In genomic region chr17:44776738-44777270, GRCm38 (mm10) we compare ENCODE assay signal across 8 mouse cellular contexts. TPM values are rescaled to one million over a fixed set of nuclear protein-coding genes. Genes with fewer than 3 reads are reported as not detected.
A peak's percentile ranks its signal among the peaks of the same experiment; 100 is the strongest.
DNase-seq lines count a peak whose midpoint lies in the region; ATAC-seq and TF ChIP-seq lines count a peak whose summit lies in the region.

TSS of gene Supt3 (plus strand) at chr17:44777152.

- H3K9ac ChIP-seq in heart, embryonic 11.5 days (ENCODE audit: low read depth, low read length) = peak within 1 kb of the TSS; percentile 90
- H3K9ac ChIP-seq in kidney, embryonic 16.5 days (replicated peaks; ENCODE audit: low read length) = peak within 1 kb of the TSS; percentile 99
- peak within 1 kb of the TSS; percentile 81 for H3K9ac ChIP-seq in liver, adult 2 months (ENCODE audit: low read depth, low read length)

- peak within 1 kb of the TSS; percentile 63 for H3ac ChIP-seq in myocyte (ENCODE audit: control insufficient read depth, insufficient read length)

- 0 out of 2 replicates have a peak, but pooled peaks cover 5% of the 10 kb centered on the region for H3K4me1 ChIP-seq in heart, embryonic 11.5 days (ENCODE audit: control insufficient read depth, insufficient read depth, low read length)
- H3K4me1 ChIP-seq in kidney, embryonic 16.5 days (ENCODE audit: insufficient read depth, low read length) = peaks cover 8% of the 10 kb centered on the region
- H3K4me1 ChIP-seq in liver, adult 2 months (ENCODE audit: control insufficient read depth, insufficient read depth, low read length) = no peaks in the 10 kb centered on the region

- peak within 1 kb of the TSS; percentile 83 for H3K4me3 ChIP-seq in heart, embryonic 11.5 days (ENCODE audit: low read depth, low read length)
- H3K4me3 ChIP-seq in kidney, embryonic 16.5 days (ENCODE audit: low read length) = peak within 1 kb of the TSS; percentile 90
- peak within 1 kb of the TSS; percentile 81 for H3K4me3 ChIP-seq in liver, adult 2 months (ENCODE audit: insufficient read depth, low read depth, low read length)
- peak within 1 kb of the TSS; percentile 49 for H3K4me3 ChIP-seq in myocyte

- no peaks in the 10 kb centered on the region for H3K9me3 ChIP-seq in heart, embryonic 11.5 days (replicated peaks; ENCODE audit: control insufficient read depth, low read length)
- no peaks in the 10 kb centered on the region for H3K9me3 ChIP-seq in kidney, embryonic 16.5 days (ENCODE audit: low read length)

- under 1% methylated on average over 38 of the region's 40 CpGs for WGBS in heart, embryonic 11.5 days (ENCODE audit: insufficient replicate concordance)
- under 1% methylated on average over 39 of the region's 40 CpGs for WGBS in kidney, embryonic 16.5 days
- under 1% methylated on average over 38 of the region's 40 CpGs for WGBS in liver, adult 2 months

- no peaks in the 10 kb centered on the region for H3K36me3 ChIP-seq in heart, embryonic 11.5 days (ENCODE audit: control insufficient read depth, insufficient read depth, low read length)
- no peaks in the 10 kb centered on the region for H3K36me3 ChIP-seq in kidney, embryonic 16.5 days (ENCODE audit: insufficient read depth, low read length)
- H3K36me3 ChIP-seq in liver, adult 2 months (ENCODE audit: control insufficient read depth, insufficient read depth, low read length) = no peaks in the 10 kb centered on the region
- no peaks in the 10 kb centered on the region for H3K36me3 ChIP-seq in myocyte (ENCODE audit: control insufficient read depth, insufficient read depth)
- H3K36me3 ChIP-seq in splenic B cell, adult 2 months (ENCODE audit: control insufficient read depth, insufficient read depth, low read length, poor library complexity, severe bottlenecking) = no peaks in the 10 kb centered on the region

- H3K4me2 ChIP-seq in heart, embryonic 11.5 days = peak within 1 kb of the TSS; percentile 68
- H3K4me2 ChIP-seq in kidney, embryonic 16.5 days (replicated peaks; ENCODE audit: low read depth, low read length) = peak within 1 kb of the TSS; percentile 83
- peak within 1 kb of the TSS; percentile 93 for H3K4me2 ChIP-seq in myocyte (ENCODE audit: low read depth)

- DNase-seq in B cell, adult 2 months = peak; percentile 97 to 99
- DNase-seq in brain, adult 2 months (ENCODE audit: low read depth, low spot score) = peak; percentile 97
- peak; percentile 74 for DNase-seq in liver, adult 2 months (ENCODE audit: extremely low read depth, low read depth, low spot score)
- DNase-seq in splenic B cell, adult 2 months (ENCODE audit: low read depth, low spot score) = peak; percentile 97

- no peaks in the 10 kb centered on the region; the same call in 1 of the 2 replicates for H3K79me2 ChIP-seq in liver, adult 2 months (ENCODE audit: control insufficient read depth, insufficient read depth, low read length)
- H3K79me2 ChIP-seq in myocyte (ENCODE audit: control insufficient read depth, insufficient read depth) = no peaks in the 10 kb centered on the region

- peak within 1 kb of the TSS; percentile 85 for H3K27ac ChIP-seq in heart, embryonic 11.5 days (ENCODE audit: low read depth, low read length)
- peak within 1 kb of the TSS; percentile 91 for H3K27ac ChIP-seq in kidney, embryonic 16.5 days (ENCODE audit: low read length)
- peak within 1 kb of the TSS; percentile 1 for H3K27ac ChIP-seq in liver, adult 2 months (replicated peaks; ENCODE audit: insufficient read depth, low read depth, low read length)

- TF ChIP-seq POLR2A in liver, adult 2 months (IDR thresholded peaks at IDR 0.05; ENCODE audit: extremely low read depth, insufficient read depth, low read length) = no peak
- TF ChIP-seq POLR2A in myocyte (IDR thresholded peaks at IDR 0.05; ENCODE audit: insufficient read length, low read depth) = peak; percentile 71

- ATAC-seq in erythroblast, adult 5-6 weeks (replicated peaks; ENCODE audit: low FRiP score, poor library complexity, severe bottlenecking) = peak; percentile 94
- ATAC-seq in heart, embryonic 11.5 days (replicated peaks; ENCODE audit: insufficient number of reproducible peaks, low FRiP score, low TSS enrichment) = peak; percentile 98
- peak; percentile 98 for ATAC-seq in kidney, embryonic 16.5 days (ENCODE audit: low FRiP score, low TSS enrichment)

- no peaks in the 10 kb centered on the region for H3K27me3 ChIP-seq in heart, embryonic 11.5 days (ENCODE audit: control insufficient read depth, insufficient read depth, low read length)
- H3K27me3 ChIP-seq in kidney, embryonic 16.5 days (ENCODE audit: insufficient read depth, low read length) = no peaks in the 10 kb centered on the region
- H3K27me3 ChIP-seq in liver, adult 2 months (ENCODE audit: control insufficient read depth, insufficient read depth, low read length) = no peaks in the 10 kb centered on the region
- H3K27me3 ChIP-seq in myocyte (ENCODE audit: control insufficient read depth, insufficient read depth, insufficient read length) = no peaks in the 10 kb centered on the region
- H3K27me3 ChIP-seq in splenic B cell, adult 2 months (ENCODE audit: control insufficient read depth, insufficient read depth, low read length, poor library complexity, severe bottlenecking) = no peaks in the 10 kb centered on the region; the same call in 1 of the 2 replicates

- TF ChIP-seq CTCF in liver, adult 2 months (IDR thresholded peaks at IDR 0.05; ENCODE audit: low read depth, low read length) = peak; percentile 26; the same call in 1 of the 2 replicates

TF ChIP-seq in myocyte, 11 proteins besides CTCF, POLR2A, EP300 and RAD21:
- TF ChIP-seq TCF12 (IDR thresholded peaks at IDR 0.05; ENCODE audit: insufficient read depth, poor library complexity, severe bottlenecking) (no peak), E2F4 (IDR thresholded peaks at IDR 0.05; ENCODE audit: insufficient read depth) (peak; percentile 69), MYOD1 (IDR thresholded peaks at IDR 0.05; ENCODE audit: control insufficient read depth in 1 of 3, insufficient read length in 2 of 3, low read depth in 2 of 3) (no peak), MAX (IDR thresholded peaks at IDR 0.05; ENCODE audit: low read depth) (peak; percentile 18), CEBPB (IDR thresholded peaks at IDR 0.05; ENCODE audit: insufficient read depth, poor library complexity, severe bottlenecking) (no peak), MYOG (IDR thresholded peaks at IDR 0.05; ENCODE audit: control insufficient read depth in 1 of 3, insufficient read depth in 1 of 3, insufficient read length in 2 of 3, low read depth in 2 of 3) (no peak), TCF3 (IDR thresholded peaks at IDR 0.05; ENCODE audit: insufficient read length, low read depth) (no peak), USF1 (IDR thresholded peaks at IDR 0.05; ENCODE audit: low read depth) (peak; percentile 61), SRF (IDR thresholded peaks at IDR 0.05; ENCODE audit: control insufficient read depth, insufficient read length, low read depth) (no peak), POLR2AphosphoS2 (IDR thresholded peaks at IDR 0.05; ENCODE audit: insufficient read length, low read depth) (peak; percentile 75), REST (IDR thresholded peaks at IDR 0.05; ENCODE audit: insufficient read depth, insufficient read length) (no peak)

RNA-seq across cellular contexts. Expression of gene Supt3, which starts in this region (rescaled TPM):
- total RNA-seq in erythroblast, adult 5-6 weeks (2015; ENCODE audit: low replicate concordance) = 9.6 and 12.5 TPM in 2 replicates
- 8.8 and 9.5 TPM in 2 replicates for total RNA-seq in erythroblast, adult 5-6 weeks (2017; ENCODE audit: low replicate concordance)
- polyA plus RNA-seq in heart, embryonic 11.5 days (2014; fragmentation: Nextera tagmentation; extraction: Ambion mirVana) = 22.4 and 22.8 TPM in 2 replicates
- 20.7 and 23.6 TPM in 2 replicates for polyA plus RNA-seq in kidney, embryonic 16.5 days (2015; fragmentation: Nextera tagmentation; extraction: Ambion mirVana)
- 4.2 and 4.9 TPM in 2 replicates for total RNA-seq in liver, adult 2 months (2014; rRNA removed)
- polyA plus RNA-seq in liver, adult 2 months (2012; rRNA removed) = 2.3 and 2.7 TPM in 2 replicates
- polyA plus RNA-seq in myocyte (2012; fragmentation: generic; extraction: Trizol) = 30.9 TPM

Comparison
In these comparisons a context has a peak if more than half of its experiments do, and no peak if none do; other contexts are left out.
1. Peak in every context shown above with its lines: DNase-seq, ATAC-seq, H3K4me3 ChIP-seq and H3K27ac ChIP-seq.
2. H3K27ac ChIP-seq: peak in every context shown above with its lines; median percentile 91 in kidney, embryonic 16.5 days; 85 in heart, embryonic 11.5 days; 1 in liver, adult 2 months.